Mouse (Mus musculus) CD4-positive, CD25-positive, alpha-beta regulatory T cell, adult 2 months (primary cell): ENCODE measurements around the gene Anapc4.

Experiments
- DNase-seq: peaks from one replicate; pipeline ENCODE4 v3.0.0-alpha.2; 2012; ENCODE audit warnings: low read depth, low spot score

Gene Anapc4

DNA sequence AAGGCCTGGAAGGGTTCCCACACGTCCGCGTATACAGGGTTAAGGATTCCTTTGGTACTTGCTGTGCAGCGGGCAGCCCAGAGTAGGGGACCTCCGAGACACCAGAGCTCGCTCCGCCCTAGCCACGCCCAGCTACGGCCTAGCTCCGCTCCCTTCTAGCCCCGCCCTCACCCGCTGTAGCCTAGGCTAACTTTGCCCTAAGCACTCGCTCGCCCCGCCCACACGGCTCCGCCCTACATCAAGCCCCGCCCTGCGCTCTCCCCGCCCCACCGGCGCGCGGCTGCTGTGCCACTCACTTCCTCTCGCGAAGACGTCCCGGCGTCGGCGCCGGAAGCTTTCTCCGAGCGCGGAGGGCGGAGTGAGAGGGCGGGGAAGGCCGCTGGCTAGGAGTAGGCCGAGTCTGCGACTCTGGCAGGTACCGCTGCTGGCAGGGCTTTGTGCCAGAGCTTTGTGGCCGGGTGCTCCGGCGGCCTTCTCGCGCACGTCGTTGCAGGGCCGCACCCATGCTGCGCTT lies at the start of gene Anapc4:
Gene Anapc4, plus strand, starts transcription at position 252 of the 514 bp plus-strand sequence.
- DNase-seq: peak; percentile 100

- DNase-seq: peak; percentile 2
These were observed 47.1 kb upstream of the Anapc4 start for GRCm38 (mm10) chr5:52786556-52787322.

DNA sequence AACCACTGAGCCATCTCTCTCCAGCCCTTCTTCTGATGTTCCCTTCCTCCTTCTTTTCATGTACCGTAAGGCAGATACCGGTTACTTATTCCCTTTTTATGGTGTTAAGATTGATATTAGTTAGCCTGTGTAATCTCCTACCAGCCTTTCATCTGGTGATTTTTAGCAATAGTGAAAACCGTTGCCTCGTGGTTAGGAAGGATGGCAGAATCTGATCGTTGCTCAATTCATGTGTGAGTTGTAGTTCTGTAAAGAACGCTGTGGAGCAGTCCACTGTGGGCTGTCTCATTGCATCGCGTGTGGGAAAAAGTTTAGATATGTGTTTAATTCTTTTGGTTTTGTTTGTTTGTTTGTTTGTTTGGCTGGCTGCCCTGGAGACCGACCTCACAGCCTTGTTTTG lies 40.6 kb upstream of the Anapc4 start:
- DNase-seq: no peak

DNA sequence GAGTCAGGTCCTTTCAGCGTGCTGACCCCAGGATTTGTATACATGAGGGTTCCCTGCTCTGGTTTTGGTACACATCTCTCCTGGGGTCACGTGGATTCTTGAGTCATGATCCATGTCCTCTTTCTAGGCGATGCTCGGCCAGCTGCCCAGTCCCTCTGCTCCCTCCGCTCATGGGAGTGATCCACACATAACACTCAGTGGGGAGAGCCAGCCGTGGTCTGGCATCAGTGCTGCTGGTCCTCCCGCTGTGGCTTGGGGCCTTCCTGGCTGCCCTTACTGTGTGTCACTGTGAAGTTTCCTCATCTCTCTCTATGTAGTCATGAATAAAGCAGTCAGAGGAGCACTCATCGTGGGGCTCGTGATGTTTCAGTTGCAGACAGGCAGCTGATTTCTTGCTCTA lies 39.7 kb upstream of the Anapc4 start:
- DNase-seq: no peak

DNA sequence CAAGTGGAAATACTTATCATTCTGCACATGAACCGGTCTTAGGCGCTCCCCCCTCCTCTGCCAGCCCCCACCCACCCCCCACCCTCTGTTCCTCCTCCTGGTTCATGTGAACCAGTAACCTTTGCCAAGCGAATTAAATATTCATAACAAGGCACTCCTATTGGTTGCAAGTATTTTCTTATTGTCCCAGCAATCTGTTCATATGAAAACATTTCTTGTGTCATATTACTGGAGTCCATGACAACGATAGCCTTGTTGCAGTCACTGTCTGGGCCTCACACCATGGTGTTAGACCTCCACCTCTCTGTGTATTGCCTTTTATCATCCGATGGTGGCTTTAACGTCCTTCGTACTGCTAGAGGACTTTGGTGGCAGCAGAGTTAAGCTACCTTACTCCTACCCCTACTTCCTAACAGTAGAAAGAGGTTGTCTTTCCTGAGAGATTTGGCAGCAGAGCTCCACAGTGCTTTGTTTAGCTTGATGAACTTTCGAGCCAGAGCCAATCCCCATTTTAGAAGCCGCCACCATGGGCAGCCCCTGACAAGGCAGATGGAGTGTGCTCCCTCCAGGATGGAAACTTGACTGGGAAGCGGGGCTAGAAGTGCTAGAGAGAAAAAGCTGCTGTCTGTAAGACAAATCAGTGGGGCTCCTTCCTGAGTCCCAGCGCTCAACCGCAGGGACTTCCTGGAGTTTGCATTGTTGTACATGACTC lies 34.4 kb upstream of the Anapc4 start:
- no peak for DNase-seq

DNA sequence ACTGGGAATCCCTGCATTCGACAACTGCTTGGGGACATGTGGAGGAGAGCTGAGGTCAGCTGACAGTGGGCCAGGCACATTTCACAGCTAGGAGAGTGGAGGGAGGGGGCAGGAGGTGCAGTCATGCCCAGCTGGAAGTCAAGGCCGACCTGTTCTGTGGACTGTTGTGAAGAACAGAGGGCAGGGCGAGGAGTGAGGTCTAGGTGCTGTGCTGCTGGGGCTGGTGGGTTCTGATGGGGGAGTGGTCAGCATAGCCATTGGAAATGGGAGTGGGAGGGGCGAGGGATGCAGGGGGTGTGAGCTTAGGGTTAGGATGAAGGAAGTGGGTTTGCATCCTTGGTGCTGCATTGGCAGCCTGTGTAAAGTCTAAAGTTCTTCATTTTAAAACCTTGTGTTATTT lies 28.0 kb upstream of the Anapc4 start:
- no peak for DNase-seq

GRCm38 (mm10) chr5:52806349-52806748 lies 27.5 kb upstream of the Anapc4 start:
- DNase-seq: no peak

GRCm38 (mm10) chr5:52807030-52807429 lies 26.8 kb upstream of the Anapc4 start:
- no peak for DNase-seq

DNA sequence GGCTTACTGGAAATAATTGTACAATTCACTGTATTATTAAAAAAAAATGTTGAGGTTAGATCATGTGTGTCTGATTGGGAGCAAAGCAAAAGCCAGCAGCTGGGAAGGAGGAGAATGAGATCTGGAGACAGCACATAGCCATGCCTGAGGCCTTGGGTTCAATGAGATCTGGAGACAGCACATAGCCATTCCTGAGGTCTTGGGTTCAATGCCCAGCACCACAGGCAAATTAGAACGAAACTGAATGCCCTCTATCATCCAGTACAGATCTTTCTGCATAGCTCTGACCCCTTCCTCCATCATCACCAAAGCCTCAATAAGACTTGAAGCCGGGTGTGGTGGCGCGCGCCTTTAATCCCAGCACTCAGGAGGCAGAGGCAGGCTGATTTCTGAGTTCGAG lies 23.4 kb upstream of the Anapc4 start:
- DNase-seq: no peak

- DNase-seq: no peak
These were observed 22.8 kb upstream of the Anapc4 start for GRCm38 (mm10) chr5:52811056-52811455.

- no peak for DNase-seq
These were observed 21.4 kb upstream of the Anapc4 start for GRCm38 (mm10) chr5:52812456-52812855.

GRCm38 (mm10) chr5:52813312-52813711 lies 20.5 kb upstream of the Anapc4 start:
- DNase-seq: no peak

DNA sequence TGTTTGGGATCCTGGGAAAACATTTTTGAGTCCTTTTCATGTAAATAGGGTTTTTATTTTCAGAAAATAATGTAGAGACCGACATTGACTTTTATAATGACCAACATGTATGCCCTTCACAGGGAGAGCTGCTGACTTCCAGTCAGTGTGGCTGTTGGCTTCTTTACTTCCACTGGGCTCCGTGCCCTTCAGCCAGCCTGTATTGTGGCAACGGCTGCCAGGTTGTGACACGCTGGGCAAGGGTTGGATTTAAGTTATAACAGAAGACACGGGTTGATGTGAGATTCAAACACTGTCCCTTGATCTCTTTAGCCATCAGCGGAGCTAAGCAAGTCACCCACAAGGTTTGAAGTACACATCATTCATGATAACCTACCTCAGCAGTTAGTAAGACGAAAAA lies 15.1 kb upstream of the Anapc4 start:
- DNase-seq: no peak

DNA sequence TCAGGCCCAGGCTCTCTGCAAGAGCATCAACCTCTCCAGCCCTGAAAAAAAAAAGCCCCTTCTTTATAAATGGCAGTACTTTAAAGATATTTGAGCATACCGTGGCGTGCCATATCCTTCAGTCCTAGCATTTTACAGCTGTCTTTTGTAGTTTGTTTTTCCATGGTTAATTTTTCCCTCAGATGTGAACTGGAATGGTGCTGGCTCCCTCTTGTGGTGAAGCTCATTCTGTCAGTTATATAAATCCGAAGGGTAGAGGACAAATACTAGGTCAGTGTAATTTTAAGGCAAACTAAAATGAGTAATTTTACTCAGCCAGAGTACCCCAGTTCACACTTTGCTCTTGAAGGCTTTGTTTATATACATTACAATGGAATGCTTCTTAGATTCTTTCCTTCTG lies 12.1 kb upstream of the Anapc4 start:
- peak; percentile 33 for DNase-seq

GRCm38 (mm10) chr5:52827923-52828322 lies 5.9 kb upstream of the Anapc4 start:
- DNase-seq: no peak

GRCm38 (mm10) chr5:52833005-52833404 lies 807 bp upstream of the Anapc4 start:
- peak; percentile 56 for DNase-seq

DNA sequence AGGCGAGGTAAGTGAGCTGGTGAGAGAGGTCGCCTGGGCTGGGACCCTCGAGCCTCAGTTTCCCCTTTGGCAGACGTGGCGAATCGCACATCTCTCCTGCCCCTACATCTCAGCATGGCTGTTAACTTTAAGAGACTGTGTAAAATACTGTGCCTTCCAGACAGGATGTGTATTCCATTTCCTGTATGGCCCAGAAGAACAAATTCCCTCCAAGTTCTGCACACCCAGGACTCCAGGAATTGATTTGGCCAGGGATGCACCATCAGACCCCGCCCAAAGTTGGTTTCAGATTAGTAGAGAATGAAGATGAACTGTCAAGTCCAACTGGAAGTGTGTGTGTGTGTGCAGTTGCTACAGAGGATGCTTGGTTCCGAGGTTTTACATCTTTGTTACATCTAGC lies 574 bp downstream of the Anapc4 start:
- no peak for DNase-seq

- no peak for DNase-seq
These were observed 10.5 kb downstream of the Anapc4 start for GRCm38 (mm10) chr5:52844319-52844718.

- peak; percentile 15 for DNase-seq
These were observed 21.9 kb downstream of the Anapc4 start for GRCm38 (mm10) chr5:52855727-52856126.

DNA sequence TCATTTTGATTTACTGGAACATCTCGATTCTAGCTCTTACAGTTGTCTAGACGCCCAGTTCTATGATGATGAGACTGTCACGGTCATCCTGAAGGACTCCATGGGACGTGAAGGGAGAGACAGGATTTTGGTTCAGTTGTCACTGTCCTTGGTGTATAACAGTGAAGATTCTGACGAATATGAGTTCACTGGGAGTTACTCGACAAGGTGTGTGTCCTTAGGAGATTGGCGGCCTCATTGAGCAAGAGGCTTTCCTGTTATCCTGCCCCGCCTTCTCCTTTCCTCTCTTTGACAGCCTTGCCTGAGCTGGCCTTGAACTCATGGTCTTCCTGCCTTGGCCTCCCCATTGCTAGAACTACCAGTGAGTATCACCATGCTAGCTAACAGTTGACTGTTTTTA lies 30.6 kb downstream of the Anapc4 start:
- no peak for DNase-seq

DNA sequence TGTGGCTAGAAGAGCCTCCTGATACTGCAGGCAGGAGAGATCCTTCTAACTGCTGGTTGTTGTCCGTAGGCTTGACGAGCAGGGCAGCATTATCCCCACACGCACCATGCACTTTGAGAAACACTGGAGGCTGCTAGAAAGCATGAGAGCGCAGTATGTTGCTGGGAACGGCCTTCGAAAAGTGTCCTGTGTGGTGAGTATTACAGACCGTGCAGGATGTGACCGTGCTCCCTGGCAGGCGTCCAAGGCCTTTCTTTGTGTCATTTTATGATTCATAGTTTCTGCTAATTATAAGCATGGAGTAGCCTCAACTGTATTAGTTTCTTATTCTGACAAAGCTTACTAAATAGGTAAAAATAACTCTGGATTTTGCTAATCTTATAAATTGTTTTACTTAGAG lies 32.0 kb downstream of the Anapc4 start:
- no peak for DNase-seq

- DNase-seq: no peak
These were observed 32.7 kb downstream of the Anapc4 start for GRCm38 (mm10) chr5:52866361-52867155.
